In genomic region chr10:43901578-43902194, GRCm38 (mm10) we compare ENCODE assay signal across 8 mouse cellular contexts. TPM values are rescaled to one million over a fixed set of nuclear protein-coding genes. Genes with fewer than 3 reads are reported as not detected.
DNase-seq lines count a peak whose midpoint lies in the region; ATAC-seq lines count a peak whose summit lies in the region.

TSS of gene Qrsl1 (minus strand) at chr10:43901745.
TSS of gene Rtn4ip1 (plus strand) at chr10:43901807.

- H3K4me1 ChIP-seq in forebrain, embryonic 14.5 days (ENCODE audit: control insufficient read depth, insufficient read depth, low read length) = peaks cover 8% of the 10 kb centered on the region
- peaks cover 19% of the 10 kb centered on the region for H3K4me1 ChIP-seq in neural tube, embryonic 15.5 days

- ATAC-seq in forebrain, embryonic 14.5 days = peak; percentile 99
- ATAC-seq in neural tube, embryonic 15.5 days (ENCODE audit: low FRiP score) = peak; percentile 99

- H3K9ac ChIP-seq in forebrain, embryonic 14.5 days (ENCODE audit: low read length) = peak within 1 kb of the TSS; percentile 82
- H3K9ac ChIP-seq in neural tube, embryonic 15.5 days (replicated peaks) = peak within 1 kb of the TSS; percentile 74

- peak within 1 kb of the TSS; percentile 53 for H3K4me2 ChIP-seq in forebrain, embryonic 14.5 days (ENCODE audit: low read length)
- H3K4me2 ChIP-seq in neural tube, embryonic 15.5 days = peak within 1 kb of the TSS; percentile 83

- peak; percentile 89 for DNase-seq in ES-CJ7 (ENCODE audit: low read depth, low spot score)
- DNase-seq in cerebellum, adult 11 months = peak; percentile 92
- peak; percentile 96 for DNase-seq in forebrain, embryonic 14.5 days (ENCODE audit: low spot score)
- DNase-seq in heart, postnatal 14 days = peak; percentile 93 to 95
- peak; percentile 94 for DNase-seq in layer of hippocampus, adult 11-12 months (ENCODE audit: low spot score)
- DNase-seq in lung, adult 18-20 months = peak; percentile 93 to 94
- peak; percentile 93 for DNase-seq in testis, postnatal 14 days (ENCODE audit: low spot score)

- no peaks in the 10 kb centered on the region for H3K27me3 ChIP-seq in forebrain, embryonic 14.5 days (replicated peaks; ENCODE audit: control insufficient read depth, insufficient read depth, low read length)
- H3K27me3 ChIP-seq in neural tube, embryonic 15.5 days (replicated peaks) = no peaks in the 10 kb centered on the region

- H3K4me3 ChIP-seq in forebrain, embryonic 14.5 days (ENCODE audit: low read depth, low read length) = peak within 1 kb of the TSS; percentile 69
- H3K4me3 ChIP-seq in neural tube, embryonic 15.5 days (replicated peaks) = peak within 1 kb of the TSS; percentile 83

- H3K9me3 ChIP-seq in forebrain, embryonic 14.5 days (replicated peaks; ENCODE audit: control insufficient read depth, low read length) = no peaks in the 10 kb centered on the region
- no peaks in the 10 kb centered on the region for H3K9me3 ChIP-seq in neural tube, embryonic 15.5 days (replicated peaks)

- H3K36me3 ChIP-seq in forebrain, embryonic 14.5 days (ENCODE audit: control insufficient read depth, insufficient read depth, low read length) = no peaks in the 10 kb centered on the region
- no peaks in the 10 kb centered on the region for H3K36me3 ChIP-seq in neural tube, embryonic 15.5 days

- peak within 1 kb of the TSS; percentile 36; the same call in 1 of the 2 replicates for H3K27ac ChIP-seq in forebrain, embryonic 14.5 days (ENCODE audit: low read depth, low read length)
- H3K27ac ChIP-seq in neural tube, embryonic 15.5 days (replicated peaks) = peak within 1 kb of the TSS; percentile 85

- intact Hi-C loops in heart, postnatal 14 days (cut with DNase I) = no loop called here

- WGBS in forebrain, embryonic 14.5 days = under 1% methylated on average over 40 of the region's 40 CpGs
- under 1% methylated on average over 40 of the region's 40 CpGs for WGBS in neural tube, embryonic 15.5 days

RNA-seq across cellular contexts. Expression of gene Qrsl1, which starts in this region (rescaled TPM):
- 23.4 and 24.9 TPM in 2 replicates for polyA plus RNA-seq in forebrain, embryonic 14.5 days (2014; fragmentation: Nextera tagmentation; extraction: Ambion mirVana)
- total RNA-seq in heart, postnatal 14 days (2021) = 10 to 100 TPM; 28.0 to 31.5 TPM
- polyA plus RNA-seq in neural tube, embryonic 15.5 days (2015; fragmentation: Nextera tagmentation; extraction: Ambion mirVana) = 22.2 and 23.6 TPM in 2 replicates

RNA-seq across cellular contexts. Expression of gene Rtn4ip1, which starts in this region (rescaled TPM):
- polyA plus RNA-seq in forebrain, embryonic 14.5 days (2014; fragmentation: Nextera tagmentation; extraction: Ambion mirVana) = 18.4 and 19.9 TPM in 2 replicates
- 10 to 100 TPM; 49.5 to 50.5 TPM for total RNA-seq in heart, postnatal 14 days (2021)
- 14.4 and 16.4 TPM in 2 replicates for polyA plus RNA-seq in neural tube, embryonic 15.5 days (2015; fragmentation: Nextera tagmentation; extraction: Ambion mirVana)

Comparison
In these comparisons a context has a peak if more than half of its experiments do, and no peak if none do; other contexts are left out.
1. Peak in every context shown above with its lines: DNase-seq, ATAC-seq, H3K4me3 ChIP-seq and H3K27ac ChIP-seq.